Mouse (Mus musculus) testis, postnatal 10 days (tissue): ENCODE results near the gene Sec23ip.

Experiments used
- DNase-seq: peaks from one replicate; pipeline ENCODE4 v3.0.0; 2021; ENCODE audit warnings: low spot score

Sec23ip gene

GRCm38 (mm10) chr7:128781846-128782245, 37.1 kb downstream of the Sec23ip start:
- no peak for DNase-seq

GRCm38 (mm10) chr7:128790045-128790444, 45.3 kb downstream of the Sec23ip start:
- no peak for DNase-seq

GRCm38 (mm10) chr7:128793464-128793863, 48.7 kb downstream of the Sec23ip start:
- no peak for DNase-seq

DNA sequence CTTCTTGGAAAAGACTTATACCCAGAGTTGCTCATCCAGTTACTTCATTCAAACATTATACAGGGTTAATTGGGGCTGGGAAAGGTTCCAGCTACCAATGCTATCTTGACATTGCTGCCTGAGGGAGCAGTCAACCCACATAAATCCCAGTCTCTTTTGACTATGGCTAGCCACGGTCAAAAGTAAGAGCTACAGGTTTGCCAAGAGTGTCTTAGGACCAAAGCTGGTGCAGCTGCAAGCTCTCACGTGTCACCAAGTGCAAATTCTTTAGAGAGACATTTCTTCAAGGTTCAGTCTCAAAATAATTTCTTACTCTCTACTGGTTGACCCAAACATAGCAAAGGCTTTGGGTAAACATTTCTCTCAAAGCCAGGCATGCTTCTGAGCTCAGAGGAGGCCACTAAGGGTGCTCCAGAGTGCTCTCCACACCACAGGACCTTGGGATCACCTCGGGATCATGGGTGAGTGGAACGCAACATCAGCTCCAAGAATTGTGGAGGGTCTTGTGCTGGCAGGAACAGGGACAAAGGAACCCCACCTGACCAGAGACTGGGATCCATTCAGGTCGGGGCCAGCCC, 80.3 kb downstream of the Sec23ip start:
- DNase-seq: no peak

DNA sequence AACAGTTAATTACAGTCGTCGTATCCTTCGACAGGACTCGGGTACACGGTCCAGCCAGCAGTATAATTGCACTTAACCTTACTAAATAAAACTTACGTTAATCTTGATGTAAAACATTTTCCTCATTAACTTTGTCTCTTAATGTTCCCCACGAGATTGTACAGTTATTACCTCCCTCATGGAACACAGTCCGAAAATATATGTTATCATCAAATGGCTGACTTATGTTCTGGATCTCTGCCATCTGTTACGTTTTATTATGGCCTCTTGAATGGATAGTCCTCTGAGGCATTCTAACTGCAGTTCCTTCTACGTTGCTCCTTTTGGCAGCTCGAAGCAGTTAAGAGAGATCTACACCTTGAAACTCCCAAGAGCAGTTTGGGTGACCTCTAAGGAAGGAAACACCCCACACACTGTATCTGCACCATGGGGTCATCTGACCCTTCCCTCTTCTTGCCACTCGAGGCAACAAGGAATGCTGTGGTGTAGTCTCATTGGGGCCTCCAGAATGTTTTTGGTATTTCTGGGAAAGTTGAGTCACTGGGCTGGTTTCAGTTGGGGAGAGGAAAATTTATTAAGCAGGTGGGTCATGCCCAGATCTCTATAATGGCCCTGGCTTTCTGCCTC, 87.8 kb downstream of the Sec23ip start:
- no peak for DNase-seq

DNA sequence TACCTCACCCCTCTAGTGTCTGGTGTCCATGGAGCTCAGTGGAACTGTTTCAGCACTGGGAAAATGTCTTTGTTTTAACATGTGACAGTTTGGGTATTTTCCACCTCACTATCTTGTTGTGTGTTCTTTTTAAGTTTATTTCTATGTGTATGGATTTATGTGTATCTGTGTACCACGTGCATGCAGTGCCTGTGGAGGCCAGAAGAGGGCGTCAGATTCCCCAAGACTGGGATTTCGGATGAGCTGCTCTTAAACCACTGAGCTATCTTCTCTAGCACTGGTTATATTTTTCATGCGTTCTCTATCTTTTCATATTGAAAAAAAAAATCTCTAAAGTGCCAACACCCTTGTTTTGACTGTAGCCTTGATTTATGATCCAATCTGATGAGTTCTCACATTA, 88.5 kb downstream of the Sec23ip start:
- DNase-seq: no peak
